Mouse (Mus musculus) embryonic facial prominence, embryonic 12.5 days (tissue): ENCODE data around the gene Whrn. TPM values are rescaled to one million over a fixed set of nuclear protein-coding genes. Genes with fewer than 3 reads are reported as not detected.

Experiments
- ATAC-seq: fragments of 200-750 bp; cut with Nextera tagmentation; 2 replicates; pipeline ENCODE4 v1.8.0; 2017; ENCODE audit not compliant: insufficient number of reproducible peaks, insufficient read depth, low FRiP score, low TSS enrichment
- H3K27ac ChIP-seq: fragments of 300-500 bp; sonication (generic); 2 replicates; pipeline ENCODE4 v1.5.1; 2016; ENCODE audit warnings: mild to moderate bottlenecking
- H3K27me3 ChIP-seq: fragments of 300-500 bp; sonication (generic); 2 replicates; pipeline ENCODE4 v1.6.1; 2016; ENCODE audit warnings: mild to moderate bottlenecking, moderate library complexity
- H3K36me3 ChIP-seq: fragments of 300-500 bp; sonication (generic); 2 replicates; pipeline ENCODE4 v1.6.1; 2016; ENCODE audit warnings: mild to moderate bottlenecking
- H3K4me1 ChIP-seq: fragments of 300-500 bp; sonication (generic); 2 replicates; pipeline ENCODE4 v1.6.1; 2016
- H3K4me2 ChIP-seq: fragments of 300-500 bp; sonication (generic); replicated peaks from 2 replicates; pipeline ENCODE4 v1.6.1; 2016; ENCODE audit warnings: mild to moderate bottlenecking, moderate library complexity
- H3K4me3 ChIP-seq: fragments of 300-500 bp; sonication (generic); 2 replicates; pipeline ENCODE4 v1.5.1; 2016; ENCODE audit warnings: mild to moderate bottlenecking
- H3K9ac ChIP-seq: fragments of 300-500 bp; sonication (generic); 2 replicates; pipeline ENCODE4 v1.6.1; 2016; ENCODE audit warnings: mild to moderate bottlenecking, moderate library complexity
- H3K9me3 ChIP-seq: fragments of 300-500 bp; sonication (generic); 2 replicates; pipeline ENCODE4 v1.6.1; 2016; ENCODE audit warnings: mild to moderate bottlenecking, moderate library complexity
- WGBS: fragments of 180-500 bp; shearing (Covaris S2); methylation state at CpG from one replicate; pipeline ENCODE4 v1.1.7; 2016; 5-methylcytosine and 5-hydroxymethylcytosine counted together
- polyA plus RNA-seq: library from polyadenylated mRNA; unstranded; fragments of >200 nt; fragmentation: Nextera tagmentation; extraction: Ambion mirVana; gene quantifications from 2 replicates; pipeline ENCODE4 v1.2.1, GENCODE M21; 2016

Gene Whrn
- polyA plus RNA-seq, 1 experiment from 2014 or later: 8.6 TPM

- Histone ChIP-seq H3K27me3 (no peaks in the 10 kb centered on the region), H3K4me1 (0 out of 2 replicates have a peak, but pooled peaks cover 6% of the 10 kb centered on the region), H3K27ac (no peak overlapping the region), H3K9me3 (no peaks in the 10 kb centered on the region), H3K36me3 (peaks cover 45% of the 10 kb centered on the region), H3K9ac (no peak overlapping the region), H3K4me2 (no peak overlapping the region), H3K4me3 (no peak overlapping the region)
- ATAC-seq: no peak
- 37% methylated on average over 7 of the region's 8 CpGs for WGBS
These were observed 106.5 kb downstream of the Whrn start for GRCm38 (mm10) chr4:63389121-63389886.

GRCm38 (mm10) chr4:63388029-63388428, 107.8 kb downstream of the Whrn start:
- Histone ChIP-seq H3K4me3 (no peak overlapping the region), H3K27ac (no peak overlapping the region), H3K36me3 (peaks cover 48% of the 10 kb centered on the region), H3K4me1 (0 out of 2 replicates have a peak, but pooled peaks cover 6% of the 10 kb centered on the region), H3K27me3 (no peaks in the 10 kb centered on the region), H3K9me3 (no peaks in the 10 kb centered on the region), H3K9ac (no peak overlapping the region), H3K4me2 (no peak overlapping the region)
- 82% methylated on average over 6 of the region's 6 CpGs for WGBS
- ATAC-seq: no peak

GRCm38 (mm10) chr4:63385784-63386183, 110.0 kb downstream of the Whrn start:
- Histone ChIP-seq H3K4me3 (no peak overlapping the region), H3K9ac (no peak overlapping the region), H3K27ac (no peak overlapping the region), H3K9me3 (no peaks in the 10 kb centered on the region), H3K4me2 (no peak overlapping the region), H3K4me1 (0 out of 2 replicates have a peak, but pooled peaks cover 6% of the 10 kb centered on the region), H3K27me3 (no peaks in the 10 kb centered on the region), H3K36me3 (peaks cover 61% of the 10 kb centered on the region)
- 85% methylated on average over 11 of the region's 11 CpGs for WGBS
- no peak for ATAC-seq

- ATAC-seq: no peak
- WGBS: 88% methylated on average over 3 of the region's 3 CpGs
- H3K9ac ChIP-seq: no peak overlapping the region
- H3K27me3 ChIP-seq: no peaks in the 10 kb centered on the region
- 0 out of 2 replicates have a peak, but pooled peaks cover 6% of the 10 kb centered on the region for H3K4me1 ChIP-seq
- no peak overlapping the region for H3K27ac ChIP-seq
- no peak overlapping the region for H3K4me2 ChIP-seq
- H3K9me3 ChIP-seq: no peaks in the 10 kb centered on the region
- H3K36me3 ChIP-seq: peaks cover 63% of the 10 kb centered on the region
- H3K4me3 ChIP-seq: no peak overlapping the region
These were observed 110.5 kb downstream of the Whrn start for GRCm38 (mm10) chr4:63385253-63385652.

- no peak overlapping the region for H3K27ac ChIP-seq
- no peak for ATAC-seq
- no peaks in the 10 kb centered on the region for H3K27me3 ChIP-seq
- H3K4me3 ChIP-seq: no peak overlapping the region
- H3K9ac ChIP-seq: no peak overlapping the region
- H3K36me3 ChIP-seq: peaks cover 69% of the 10 kb centered on the region
- 0 out of 2 replicates have a peak, but pooled peaks cover 4% of the 10 kb centered on the region for H3K4me1 ChIP-seq
- 91% methylated on average over 4 of the region's 4 CpGs for WGBS
- no peaks in the 10 kb centered on the region for H3K9me3 ChIP-seq
- H3K4me2 ChIP-seq: no peak overlapping the region
These were observed 111.5 kb downstream of the Whrn start for GRCm38 (mm10) chr4:63384262-63384661.

GRCm38 (mm10) chr4:63383474-63383873, 112.3 kb downstream of the Whrn start:
- H3K36me3 ChIP-seq: peaks cover 77% of the 10 kb centered on the region
- no peak overlapping the region for H3K4me2 ChIP-seq
- no peak overlapping the region for H3K4me3 ChIP-seq
- no peak overlapping the region for H3K9ac ChIP-seq
- WGBS: 90% methylated on average over 12 of the region's 12 CpGs
- ATAC-seq: no peak
- H3K4me1 ChIP-seq: no peaks in the 10 kb centered on the region
- no peaks in the 10 kb centered on the region for H3K9me3 ChIP-seq
- no peak overlapping the region for H3K27ac ChIP-seq
- H3K27me3 ChIP-seq: no peaks in the 10 kb centered on the region

- H3K4me1 ChIP-seq: no peaks in the 10 kb centered on the region
- no peak overlapping the region for H3K4me2 ChIP-seq
- no peaks in the 10 kb centered on the region for H3K9me3 ChIP-seq
- ATAC-seq: no peak
- H3K36me3 ChIP-seq: peaks cover 84% of the 10 kb centered on the region
- 94% methylated on average over 4 of the region's 4 CpGs for WGBS
- H3K27ac ChIP-seq: no peak overlapping the region
- no peak overlapping the region for H3K9ac ChIP-seq
- H3K4me3 ChIP-seq: no peak overlapping the region
- H3K27me3 ChIP-seq: no peaks in the 10 kb centered on the region
These were observed 113.0 kb downstream of the Whrn start for GRCm38 (mm10) chr4:63382676-63383369.

- H3K9me3 ChIP-seq: no peaks in the 10 kb centered on the region
- no peak overlapping the region for H3K27ac ChIP-seq
- H3K4me3 ChIP-seq: no peak overlapping the region
- H3K36me3 ChIP-seq: peaks cover 97% of the 10 kb centered on the region
- no peaks in the 10 kb centered on the region for H3K4me1 ChIP-seq
- no peaks in the 10 kb centered on the region for H3K27me3 ChIP-seq
- 71% methylated on average over 7 of the region's 7 CpGs for WGBS
- no peak overlapping the region for H3K4me2 ChIP-seq
- H3K9ac ChIP-seq: no peak overlapping the region
- ATAC-seq: no peak
These were observed 118.3 kb downstream of the Whrn start for GRCm38 (mm10) chr4:63377483-63377882.

- no peak for ATAC-seq
- H3K4me2 ChIP-seq: no peak overlapping the region
- no peaks in the 10 kb centered on the region for H3K4me1 ChIP-seq
- H3K9ac ChIP-seq: no peak overlapping the region
- peaks cover 93% of the 10 kb centered on the region for H3K36me3 ChIP-seq
- H3K9me3 ChIP-seq: no peaks in the 10 kb centered on the region
- 72% methylated on average over 1 of the region's 1 CpGs for WGBS
- no peak overlapping the region for H3K4me3 ChIP-seq
- H3K27me3 ChIP-seq: no peaks in the 10 kb centered on the region
- H3K27ac ChIP-seq: no peak overlapping the region
These were observed 120.4 kb downstream of the Whrn start for GRCm38 (mm10) chr4:63375367-63375766.

- Histone ChIP-seq H3K27ac (no peak overlapping the region), H3K9me3 (no peaks in the 10 kb centered on the region), H3K9ac (no peak overlapping the region), H3K4me2 (no peak overlapping the region), H3K4me3 (no peak overlapping the region), H3K4me1 (no peaks in the 10 kb centered on the region), H3K36me3 (peaks cover 94% of the 10 kb centered on the region), H3K27me3 (no peaks in the 10 kb centered on the region)
- ATAC-seq: no peak
- 83% methylated on average over 12 of the region's 12 CpGs for WGBS
These were observed 121.5 kb downstream of the Whrn start for GRCm38 (mm10) chr4:63374331-63374730.

GRCm38 (mm10) chr4:63373404-63373803, 122.4 kb downstream of the Whrn start:
- Histone ChIP-seq H3K4me3 (no peak overlapping the region), H3K27me3 (no peaks in the 10 kb centered on the region), H3K9ac (no peak overlapping the region), H3K27ac (no peak overlapping the region), H3K9me3 (no peaks in the 10 kb centered on the region), H3K36me3 (peaks cover 91% of the 10 kb centered on the region), H3K4me1 (no peaks in the 10 kb centered on the region), H3K4me2 (no peak overlapping the region)
- WGBS: 87% methylated on average over 8 of the region's 8 CpGs
- no peak for ATAC-seq

- Histone ChIP-seq H3K27me3 (no peaks in the 10 kb centered on the region), H3K9ac (no peak overlapping the region), H3K4me1 (no peaks in the 10 kb centered on the region), H3K9me3 (no peaks in the 10 kb centered on the region), H3K27ac (no peak overlapping the region), H3K36me3 (peaks cover 87% of the 10 kb centered on the region), H3K4me2 (no peak overlapping the region), H3K4me3 (no peak overlapping the region)
- WGBS: 65% methylated on average over 3 of the region's 3 CpGs
- ATAC-seq: no peak
These were observed 123.9 kb downstream of the Whrn start for GRCm38 (mm10) chr4:63371890-63372289.
